Mouse (Mus musculus): ENCODE data around the gene Fbxo28.

Gene Fbxo28

DNA sequence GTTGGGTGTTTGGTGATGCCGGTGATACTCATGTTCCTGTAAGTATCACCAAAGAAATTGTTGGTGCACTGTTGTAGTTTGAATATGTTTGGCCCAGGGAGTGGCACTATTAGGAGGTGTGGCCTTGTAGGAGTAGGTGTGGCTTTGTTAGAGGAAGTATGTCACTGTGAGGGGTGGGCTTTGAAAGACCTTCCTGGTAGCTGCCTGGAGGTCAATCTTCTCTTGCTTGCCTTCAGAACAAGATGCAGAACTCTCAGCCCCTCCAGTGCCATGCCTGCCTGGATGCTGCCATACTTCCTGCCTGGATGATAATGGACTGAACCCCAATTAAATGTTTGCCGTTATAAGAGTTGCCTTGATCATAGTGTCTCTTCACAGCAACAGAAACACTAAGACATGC is 56.6 kb downstream of the Fbxo28 start:
- DNase-seq: no peak

DNA sequence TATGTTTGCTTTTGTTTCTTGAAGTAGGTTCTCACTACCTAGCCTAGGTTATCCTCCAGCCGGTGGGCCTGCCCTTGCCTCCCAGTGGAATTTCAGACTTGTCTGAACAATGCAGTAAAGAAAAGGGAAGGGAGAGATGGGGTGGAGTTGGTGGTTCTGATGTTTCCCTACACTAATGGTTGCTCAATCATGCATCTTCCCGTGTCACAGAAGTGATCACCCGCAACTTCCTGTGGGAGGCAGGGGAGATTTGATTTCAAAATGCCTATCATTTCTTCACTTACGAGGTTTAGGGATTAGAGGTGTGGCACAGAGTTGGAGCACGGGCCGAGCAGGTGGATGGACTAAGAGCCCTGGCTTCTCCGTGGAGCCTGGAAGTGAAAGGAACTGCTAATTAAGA is 58.2 kb downstream of the Fbxo28 start:
- no peak for DNase-seq

DNA sequence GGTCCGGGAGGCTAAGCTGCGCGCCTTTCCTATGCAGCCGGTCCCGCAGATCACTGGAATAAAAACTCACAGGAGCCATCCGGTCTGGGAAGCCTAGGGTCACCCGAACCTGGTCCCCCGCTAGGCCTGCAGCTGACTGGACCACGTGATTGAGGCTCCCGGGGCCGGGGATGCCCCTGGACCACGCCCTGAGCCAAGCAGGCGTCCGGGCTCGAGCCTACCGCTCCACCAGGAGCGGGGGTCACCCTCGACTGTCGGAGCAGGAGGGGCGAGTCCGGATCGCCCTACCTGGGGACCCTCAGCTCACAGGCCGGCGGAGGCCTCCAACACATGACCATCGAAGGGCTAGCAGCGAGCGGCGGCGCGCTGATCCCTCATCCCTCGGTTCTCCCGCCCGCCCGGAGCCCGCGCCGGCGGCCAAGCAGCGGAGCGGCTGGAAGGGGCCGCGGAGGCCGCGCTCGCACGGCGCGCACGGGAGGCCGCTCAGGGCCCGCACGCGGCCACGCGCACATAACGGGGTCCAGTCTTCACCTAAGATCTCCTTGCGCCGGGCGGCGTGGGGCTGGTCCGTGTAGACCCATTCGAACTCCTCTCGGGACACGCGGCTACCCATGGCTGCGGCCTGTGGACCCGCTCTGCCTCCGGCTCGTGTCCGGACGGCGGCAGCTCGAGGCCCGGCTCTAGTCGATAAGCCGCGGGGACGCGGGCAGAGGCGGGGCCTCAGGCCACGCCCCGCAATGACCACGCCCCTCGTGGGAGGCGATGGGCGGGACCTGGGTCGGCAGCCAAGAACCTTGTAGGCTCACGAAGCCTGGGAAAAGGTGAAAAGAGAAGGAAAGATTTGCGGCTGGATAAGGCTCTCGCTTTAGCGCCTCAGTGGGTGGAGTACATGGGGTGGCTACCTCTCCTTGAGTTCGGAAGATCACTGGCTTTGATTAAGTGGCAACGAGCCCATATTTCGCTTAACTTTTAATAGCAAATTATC is 59.0 kb downstream of the Fbxo28 start, which contains the start of gene Degs1:
TSS of gene Degs1 (minus strand) at position 714 of the 985 bp plus-strand sequence.
- peak; percentile 100 for DNase-seq

DNA sequence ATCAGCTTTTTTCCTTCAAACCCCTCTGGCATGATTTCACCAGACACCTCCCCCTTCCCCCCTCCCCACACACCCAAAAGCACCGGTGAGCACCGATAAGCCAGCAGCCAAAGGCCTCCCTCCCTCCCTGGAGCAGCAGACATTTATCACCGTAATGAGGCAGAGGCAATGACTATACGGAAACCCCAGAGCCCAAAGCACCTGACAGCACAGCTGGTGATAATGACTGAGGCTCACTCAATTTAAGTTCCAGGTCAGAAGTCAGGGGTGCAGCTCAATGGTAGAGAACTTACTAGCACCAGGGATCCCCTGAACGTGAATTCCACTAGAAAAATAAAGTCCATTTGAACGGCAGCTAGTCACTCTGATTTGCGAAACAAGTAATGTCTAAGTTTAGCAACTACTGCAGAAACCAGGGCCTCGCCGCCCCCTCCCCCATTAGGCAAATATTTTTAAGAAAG is 60.1 kb downstream of the Fbxo28 start:
- DNase-seq: no peak

GRCm38 (mm10) chr1:182280577-182280976 is 60.9 kb downstream of the Fbxo28 start:
- DNase-seq: no peak

DNA sequence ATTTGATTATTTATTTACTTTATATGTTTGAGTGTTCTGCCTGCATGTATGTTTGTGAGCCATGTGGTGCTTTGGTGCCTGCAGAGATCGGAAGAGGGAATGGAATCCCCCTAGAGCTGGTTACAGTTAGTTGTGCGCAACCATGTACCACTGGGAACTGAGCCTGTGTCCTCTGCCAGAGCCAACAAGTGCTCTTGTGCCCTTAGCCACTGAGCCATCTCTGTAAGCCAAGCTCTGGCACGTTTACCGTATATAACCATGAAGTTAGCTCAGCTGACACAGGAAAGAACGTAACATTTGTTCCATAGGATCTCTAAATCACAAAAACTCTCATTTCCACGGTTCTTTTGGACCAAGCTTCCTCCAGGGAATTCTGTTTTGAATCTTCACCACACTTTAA is 61.4 kb downstream of the Fbxo28 start:
- DNase-seq: no peak

- DNase-seq: no peak
These were observed 62.0 kb downstream of the Fbxo28 start for GRCm38 (mm10) chr1:182279436-182279835.

DNA sequence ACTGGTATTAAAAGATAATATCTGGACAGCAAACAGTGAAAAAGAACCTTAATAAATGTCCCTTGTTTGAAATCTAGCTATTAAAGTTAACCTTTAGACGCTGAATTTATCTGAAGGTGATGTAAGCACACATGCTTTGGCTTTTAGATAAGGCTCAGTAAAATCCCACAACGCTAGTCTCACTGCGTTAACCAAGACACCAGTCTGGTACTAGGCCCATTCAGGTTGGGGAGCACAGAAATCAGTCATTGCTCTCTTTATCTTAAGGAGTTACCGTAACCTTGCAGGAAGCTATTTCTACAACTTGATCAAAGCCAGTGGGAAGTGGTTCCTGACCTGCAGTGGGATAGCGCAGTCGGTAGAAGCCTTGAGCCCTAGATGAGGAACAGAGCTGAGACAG is 66.3 kb downstream of the Fbxo28 start:
- no peak for DNase-seq

DNA sequence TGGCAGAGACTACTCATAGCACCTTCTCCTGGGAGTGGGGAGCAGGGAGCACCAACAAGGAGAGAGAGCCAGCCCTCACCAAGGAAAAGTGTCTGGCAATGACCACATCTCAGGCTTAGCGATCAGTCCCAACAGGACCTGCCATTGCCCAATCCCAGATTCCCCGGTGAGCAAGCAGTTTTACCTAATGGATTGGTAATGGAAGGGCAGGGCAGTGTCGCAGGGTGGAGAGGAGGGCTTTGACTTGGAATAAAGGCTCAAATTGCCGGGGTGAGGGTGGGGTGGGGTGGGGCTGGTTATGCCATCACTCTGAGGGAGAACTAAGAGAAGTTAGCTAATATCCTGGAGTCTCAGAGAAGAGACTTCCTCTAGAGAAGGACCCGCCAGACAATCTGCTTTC is 69.8 kb downstream of the Fbxo28 start:
- peak; percentile 32 for DNase-seq

DNA sequence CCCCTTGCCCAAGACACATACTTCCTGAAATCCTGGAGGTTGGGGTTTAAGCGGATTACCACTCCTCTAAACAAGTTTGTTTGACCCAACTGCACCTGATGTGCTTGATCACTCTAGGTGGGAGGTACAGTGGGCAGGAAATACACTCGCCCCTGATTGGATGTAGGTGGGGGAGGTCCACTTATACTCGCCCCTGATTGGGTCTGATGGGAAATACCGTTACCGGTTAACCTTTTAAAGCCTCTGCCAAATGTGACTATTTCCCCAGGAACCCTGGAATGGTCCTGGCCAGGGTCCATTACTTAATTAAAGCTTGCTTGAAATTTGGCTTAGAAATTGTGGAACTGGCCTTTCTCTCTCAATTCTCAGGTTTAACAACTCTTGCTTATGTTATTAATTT is 70.3 kb downstream of the Fbxo28 start:
- DNase-seq: peak; percentile 61

- DNase-seq: peak; percentile 74
These were observed 73.1 kb downstream of the Fbxo28 start for GRCm38 (mm10) chr1:182268317-182268716.

DNA sequence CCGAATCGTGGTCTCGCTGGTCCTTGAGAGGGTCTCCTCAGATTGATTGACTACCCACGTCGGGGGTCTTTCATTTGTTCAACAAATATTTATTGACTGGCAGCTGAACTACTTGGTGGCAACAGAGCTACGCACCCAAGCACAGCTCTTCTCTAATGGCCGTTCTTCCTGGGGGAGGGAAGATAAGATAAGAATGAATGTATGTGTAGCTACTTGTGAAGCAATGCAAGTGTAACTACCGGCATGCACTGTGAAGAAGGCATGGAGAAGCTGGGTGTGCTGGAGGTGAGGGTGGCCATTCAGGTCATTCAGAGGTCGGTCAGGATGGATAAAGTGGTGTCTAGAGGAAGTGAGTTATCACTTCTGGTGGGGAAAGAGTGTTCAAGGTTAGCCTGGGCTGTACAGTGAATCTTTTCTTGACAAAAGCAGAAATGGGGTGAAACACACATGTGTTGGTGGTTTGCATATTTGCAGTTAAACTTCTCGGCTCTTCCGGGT is 75.4 kb downstream of the Fbxo28 start:
- no peak for DNase-seq
